Mouse (Mus musculus) liver, adult (tissue): ENCODE results near the gene Fli1.

Source experiments
- GATA4 ChIP-seq: IDR thresholded peaks from 2 replicates; pipeline ENCODE4 v1.6.1; 2014; ENCODE audit warnings: mild to moderate bottlenecking, low read length; ENCODE audit not compliant: insufficient replicate concordance

The Fli1 gene

DNA sequence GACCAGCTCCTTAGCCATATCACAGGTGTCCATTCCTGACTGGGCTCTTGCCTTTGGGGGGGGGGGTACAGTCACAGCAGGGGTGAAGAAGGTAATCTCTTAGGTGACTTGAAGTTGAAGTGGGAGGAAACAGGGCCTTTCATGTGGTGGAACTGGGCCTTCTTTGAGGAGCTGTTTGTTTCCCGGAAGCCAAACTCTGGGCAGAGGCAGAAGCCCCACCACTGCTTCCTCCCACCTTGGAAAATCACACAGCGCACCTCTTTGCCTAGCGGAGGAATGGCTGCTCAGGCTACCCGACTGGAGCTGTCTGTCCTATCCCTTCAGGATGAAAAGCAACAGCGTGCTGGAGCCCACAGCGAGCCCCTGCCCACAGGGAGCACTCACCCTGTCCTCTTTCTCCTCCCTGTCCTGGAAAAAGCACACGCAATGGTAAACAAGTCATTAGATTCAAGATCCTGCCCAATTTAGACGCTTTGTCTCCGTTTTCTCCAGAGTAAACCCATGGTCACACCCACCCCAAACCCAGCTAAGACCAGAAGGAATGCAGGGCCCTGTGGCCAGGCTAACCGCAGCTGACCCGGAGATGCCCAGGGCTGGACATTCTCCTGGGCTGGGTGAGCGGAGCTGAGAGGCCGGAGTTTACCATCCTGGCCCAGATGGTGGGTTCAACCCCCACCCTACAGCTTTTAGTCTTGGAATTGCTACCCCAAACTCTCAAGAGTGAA, 24.1 kb downstream of the Fli1 start:
- TF ChIP-seq GATA4, result no peak

DNA sequence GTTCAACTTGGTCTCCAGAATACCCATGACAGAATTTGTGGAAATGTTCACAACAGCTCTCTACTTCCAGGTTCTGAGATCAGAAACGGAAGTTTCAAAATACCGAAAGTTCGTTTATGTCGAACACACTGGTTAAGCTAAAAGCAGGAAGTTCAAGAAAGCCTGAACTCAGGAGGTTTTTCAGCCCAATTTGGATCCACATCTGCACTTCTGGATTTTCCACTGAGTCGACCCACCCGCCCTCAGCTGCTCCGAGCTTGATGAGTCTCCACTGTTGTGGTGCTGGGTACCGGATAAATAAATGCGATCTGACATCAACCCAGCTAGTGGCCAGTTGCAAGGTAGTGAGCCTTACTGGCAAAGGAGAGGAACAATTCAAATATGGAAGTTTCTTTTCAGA, 26.0 kb downstream of the Fli1 start:
- no peak for TF ChIP-seq GATA4

DNA sequence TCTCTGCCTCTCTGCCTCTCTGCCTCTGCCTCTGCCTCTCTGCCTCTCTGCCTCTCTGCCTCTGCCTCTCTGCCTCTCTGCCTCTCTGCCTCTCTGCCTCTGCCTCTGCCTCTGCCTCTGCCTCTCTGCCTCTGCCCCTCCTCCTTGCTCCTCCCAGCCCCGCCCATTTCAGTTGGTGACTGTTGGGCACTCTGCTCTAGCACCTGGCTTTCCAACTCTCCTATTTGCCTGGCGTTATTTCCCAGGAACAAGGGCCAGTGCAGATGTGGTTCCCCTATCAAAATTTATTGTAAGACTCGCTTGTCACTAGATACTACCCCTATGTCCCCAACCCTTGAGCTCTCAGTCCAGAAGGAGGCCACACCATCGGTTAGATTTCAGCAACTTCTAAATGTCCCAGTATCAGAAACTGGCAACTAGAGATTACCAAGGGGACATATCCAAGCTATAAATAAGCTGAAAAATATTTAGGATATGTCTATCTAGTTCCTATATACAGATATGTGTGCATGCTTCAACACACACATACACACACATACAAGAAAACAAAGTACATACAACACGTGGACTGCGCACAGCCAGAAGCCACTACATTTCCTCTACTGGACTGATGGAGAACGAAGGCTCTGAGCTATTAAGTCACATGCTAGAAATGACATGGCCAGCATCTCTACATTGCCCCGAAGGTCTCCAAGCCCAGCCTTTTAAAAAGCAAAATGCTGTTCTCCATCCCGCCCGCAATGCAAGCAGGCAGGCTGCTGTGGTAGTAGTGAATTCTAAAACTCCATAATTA, 26.6 kb downstream of the Fli1 start:
- TF ChIP-seq GATA4, result no peak

DNA sequence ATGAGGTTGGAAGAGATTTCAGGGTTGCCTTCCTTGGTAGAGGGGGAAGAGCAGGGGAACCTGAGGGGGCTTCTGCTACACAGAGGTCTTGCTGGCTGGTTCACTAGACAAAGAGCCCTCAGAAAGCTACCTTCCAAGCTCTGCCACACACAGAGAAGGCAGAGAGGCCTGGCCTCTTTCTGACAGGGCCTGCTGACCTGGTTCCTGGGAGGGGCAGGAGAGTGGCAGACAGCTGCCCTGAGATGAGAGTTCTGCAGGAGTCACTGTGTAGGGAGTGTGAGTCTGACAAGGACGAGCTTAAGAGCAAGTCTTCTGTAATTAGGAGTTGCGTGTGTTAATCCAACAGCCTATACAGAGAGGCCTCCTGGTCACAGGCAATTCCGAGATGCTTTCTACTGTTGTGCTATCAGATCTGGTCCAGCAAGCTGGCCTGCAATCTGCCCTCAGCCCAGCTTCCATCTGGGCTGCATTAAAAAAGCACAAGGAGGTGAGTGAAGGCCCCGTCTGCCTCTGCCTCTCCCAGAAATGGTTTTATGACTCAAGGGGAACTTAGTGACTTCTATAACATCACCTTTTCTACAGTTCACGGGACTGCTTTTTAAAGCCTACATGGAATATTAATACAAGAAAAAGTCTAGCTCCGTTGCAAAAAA, 28.1 kb downstream of the Fli1 start:
- no peak for TF ChIP-seq GATA4

DNA sequence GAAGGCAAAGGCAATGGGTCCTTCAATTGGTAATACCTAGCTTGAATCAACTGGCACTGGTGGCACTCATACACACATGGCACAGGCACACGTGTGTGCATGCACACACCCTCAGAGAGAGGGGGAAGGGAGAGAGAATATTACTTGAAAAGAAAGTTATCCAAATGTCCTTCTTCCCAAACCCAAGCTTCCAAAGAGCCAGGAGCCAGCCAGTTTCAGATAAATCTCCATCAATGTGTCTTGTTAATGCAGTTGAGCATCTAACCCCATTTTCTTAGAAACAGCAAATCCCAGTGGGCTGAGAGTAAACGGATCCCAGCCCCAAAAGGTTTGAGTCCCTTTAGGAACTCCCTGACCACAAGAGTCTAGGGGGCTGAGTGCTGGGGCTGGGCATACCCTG, 29.2 kb downstream of the Fli1 start:
- no peak for TF ChIP-seq GATA4

DNA sequence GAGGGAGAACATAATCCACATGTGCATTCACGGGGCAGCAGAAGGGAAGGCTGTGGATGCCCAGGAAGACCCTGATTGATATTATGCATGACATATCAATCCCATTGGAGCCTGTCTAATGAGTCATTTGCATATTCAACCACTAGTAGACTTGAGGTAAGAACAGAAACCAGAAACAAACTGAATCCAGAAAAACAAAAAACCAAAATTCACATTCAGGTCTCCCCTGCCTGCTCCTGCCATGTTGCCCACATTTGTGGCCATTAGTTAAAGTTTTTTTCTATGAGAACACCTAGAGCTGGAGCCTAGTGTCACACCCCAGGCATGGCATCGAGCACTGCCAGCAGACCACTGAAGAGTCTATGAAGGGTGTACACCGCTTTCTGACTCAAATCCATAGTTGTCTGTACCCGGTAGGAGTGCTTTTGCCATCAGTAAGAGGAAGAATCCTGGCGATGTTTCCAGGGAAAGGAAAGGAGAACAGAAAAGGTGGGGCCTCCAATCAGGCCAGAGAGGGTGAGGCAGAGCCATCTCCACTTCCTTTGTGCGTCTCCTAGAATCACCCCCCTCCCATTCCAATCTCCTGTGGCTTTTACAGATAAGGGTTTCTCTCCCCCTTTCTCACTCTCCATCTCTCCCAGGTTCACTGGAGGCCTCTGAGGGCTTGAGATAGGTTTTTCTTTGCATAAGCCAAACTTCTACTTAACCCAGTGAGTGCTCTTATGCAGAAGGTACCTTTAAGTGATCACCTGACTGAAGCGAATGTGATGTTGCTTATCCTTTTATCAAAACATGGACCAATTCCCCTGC, 32.0 kb downstream of the Fli1 start:
- no peak for TF ChIP-seq GATA4

DNA sequence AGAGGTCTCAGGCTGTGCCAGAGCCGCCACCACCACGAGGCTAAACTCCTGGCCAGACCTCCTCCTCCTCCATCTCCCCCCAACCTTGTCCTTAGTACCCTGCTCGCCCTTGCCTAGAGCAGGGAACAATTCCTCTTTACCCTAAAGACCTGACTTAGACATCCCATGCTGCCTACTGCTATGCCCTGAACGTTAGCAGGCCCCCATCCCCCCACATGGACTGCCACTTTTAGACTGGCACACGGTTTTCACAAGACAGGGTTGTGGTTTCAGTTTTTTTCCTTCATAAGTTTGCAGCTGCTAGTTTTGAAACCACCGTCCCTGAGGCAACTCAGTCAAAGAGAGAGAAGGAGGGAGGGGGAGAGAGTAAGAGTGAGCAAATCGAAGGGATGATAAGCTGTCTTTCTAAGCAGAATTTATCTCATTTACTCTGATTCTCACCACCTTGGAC, 32.9 kb downstream of the Fli1 start:
- no peak for TF ChIP-seq GATA4

DNA sequence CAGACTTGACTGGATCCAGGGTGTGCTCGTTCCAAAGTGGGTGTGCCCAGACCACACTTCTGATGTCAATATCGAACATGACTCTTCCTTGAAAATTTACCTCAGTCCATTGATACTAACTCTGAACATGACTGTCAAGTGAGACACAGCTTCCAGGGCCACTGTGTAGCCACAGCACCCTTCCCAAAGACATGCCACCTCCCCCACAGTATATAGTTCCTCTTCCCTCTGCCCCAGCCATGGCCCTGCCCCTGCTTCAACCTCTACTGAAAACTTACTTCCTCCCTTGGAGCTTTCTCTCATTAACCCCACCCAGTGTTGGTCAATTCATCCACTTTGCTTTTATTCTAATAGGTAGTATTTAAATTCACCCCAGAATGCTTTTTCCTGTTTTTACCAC, 34.0 kb downstream of the Fli1 start:
- no peak for TF ChIP-seq GATA4

DNA sequence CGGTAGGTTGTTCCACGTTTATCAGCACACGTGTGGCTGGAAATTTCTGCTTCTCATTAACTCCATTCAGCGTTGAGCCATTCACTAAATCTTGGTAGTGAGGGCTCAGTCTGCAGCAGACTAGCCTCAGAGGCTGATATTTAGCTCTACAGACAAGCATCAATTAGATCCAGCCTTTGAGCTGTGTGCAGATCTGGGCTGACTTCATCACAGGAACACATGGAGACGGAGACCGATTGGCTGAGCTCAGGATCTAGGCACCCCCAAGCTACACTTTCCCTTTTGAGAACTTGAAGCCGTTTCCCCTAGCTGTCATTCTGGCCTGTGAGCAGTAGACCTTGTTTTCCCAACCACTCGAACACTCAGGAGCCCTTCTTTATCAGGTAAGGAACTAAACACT, 34.5 kb downstream of the Fli1 start:
- TF ChIP-seq GATA4, result no peak

DNA sequence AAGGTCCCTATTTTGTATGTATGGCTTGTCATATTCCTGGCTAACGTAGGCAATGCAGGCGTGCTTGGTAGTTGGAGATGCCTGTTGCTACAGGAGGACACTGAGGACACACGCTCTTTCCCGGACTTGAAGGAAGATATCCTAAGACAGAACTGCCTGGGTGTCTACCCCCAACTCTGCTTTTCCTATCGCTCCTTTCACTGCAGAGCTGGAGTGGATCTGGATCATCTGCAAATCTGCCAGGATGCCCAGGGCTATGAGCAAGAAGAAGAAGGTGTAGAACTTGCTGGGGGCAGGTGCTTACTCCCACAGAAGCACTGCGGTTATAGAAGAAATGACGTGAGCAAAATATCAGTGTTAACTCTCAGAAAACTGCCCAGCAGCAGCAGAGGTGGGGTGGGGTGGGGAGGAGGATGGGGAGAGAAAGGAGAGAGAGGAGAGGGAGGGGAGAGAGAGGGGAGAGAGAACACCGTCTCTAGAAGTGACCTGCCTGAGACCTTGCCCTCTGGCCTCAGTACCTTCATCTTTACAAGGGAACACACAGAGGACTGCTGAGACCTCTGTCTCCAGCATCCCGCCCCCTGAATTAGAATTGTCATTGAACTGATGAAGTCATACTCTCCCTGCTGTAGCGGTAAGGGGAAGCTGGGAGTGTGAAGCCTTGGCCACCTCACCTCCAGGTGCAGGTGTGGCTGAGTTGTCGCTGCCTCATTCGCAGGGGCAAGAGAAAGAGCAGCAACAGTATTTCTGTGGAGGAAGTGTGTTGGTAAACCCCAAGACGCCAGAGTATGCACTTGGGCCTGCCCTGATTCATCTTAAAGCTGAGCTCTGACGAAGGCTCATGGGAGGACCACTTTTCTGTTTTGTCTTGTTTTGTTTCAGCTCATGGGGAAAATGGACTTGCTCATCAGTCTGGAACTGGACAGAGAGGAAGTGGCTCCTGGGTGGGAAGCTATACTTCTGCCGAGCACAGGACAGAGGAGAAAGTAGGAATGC, 35.5 kb downstream of the Fli1 start:
- no peak for TF ChIP-seq GATA4

DNA sequence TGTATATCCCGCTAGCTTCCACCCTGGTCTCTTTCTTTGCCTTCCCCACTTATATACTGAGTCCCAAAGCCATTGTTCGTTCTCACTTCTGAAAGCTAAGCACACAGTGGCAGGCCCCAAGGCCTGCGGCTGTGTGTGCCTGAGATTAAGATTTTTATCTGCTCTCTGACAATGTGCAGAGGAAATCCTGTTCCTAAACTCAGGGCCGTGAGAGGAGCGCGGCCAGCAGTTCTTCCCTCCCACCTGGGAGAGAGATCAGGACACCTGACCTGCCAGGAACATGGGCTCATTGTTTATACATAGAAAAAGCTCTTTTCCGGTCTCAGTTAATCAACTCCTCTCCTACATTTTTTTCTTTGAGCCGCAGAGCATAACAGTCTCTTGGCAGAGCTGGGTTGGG, 36.5 kb downstream of the Fli1 start:
- TF ChIP-seq GATA4, result peak; percentile 81; the same call in 1 of the 2 replicates

DNA sequence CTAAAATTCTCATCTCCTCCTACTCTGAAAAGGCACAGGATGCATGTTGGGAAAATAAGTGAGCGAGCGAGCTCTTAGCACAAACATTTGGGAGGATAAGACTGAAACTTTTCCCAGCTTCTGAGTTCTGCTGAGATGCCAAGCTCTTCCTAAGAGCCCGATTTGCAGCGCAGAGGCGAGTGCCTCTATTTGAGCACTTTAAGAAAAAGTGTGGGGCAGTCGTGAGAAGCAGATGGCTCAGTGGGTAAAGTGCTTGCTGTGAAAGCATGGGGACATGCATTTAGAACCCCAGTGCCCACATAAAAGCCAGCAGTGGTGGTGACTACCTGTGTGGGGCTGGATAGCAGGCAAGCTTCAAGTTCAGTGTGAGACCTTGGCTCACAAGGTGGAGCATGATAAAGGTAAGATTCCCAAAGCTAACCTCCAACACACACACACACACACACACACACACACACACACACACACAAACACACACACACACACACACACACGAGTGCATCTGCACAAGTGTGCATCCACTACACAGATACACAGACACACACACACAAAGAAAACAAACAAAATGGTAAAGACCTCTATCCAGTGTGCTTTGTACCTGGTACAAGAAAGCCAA, 37.1 kb downstream of the Fli1 start:
- TF ChIP-seq GATA4, result no peak

DNA sequence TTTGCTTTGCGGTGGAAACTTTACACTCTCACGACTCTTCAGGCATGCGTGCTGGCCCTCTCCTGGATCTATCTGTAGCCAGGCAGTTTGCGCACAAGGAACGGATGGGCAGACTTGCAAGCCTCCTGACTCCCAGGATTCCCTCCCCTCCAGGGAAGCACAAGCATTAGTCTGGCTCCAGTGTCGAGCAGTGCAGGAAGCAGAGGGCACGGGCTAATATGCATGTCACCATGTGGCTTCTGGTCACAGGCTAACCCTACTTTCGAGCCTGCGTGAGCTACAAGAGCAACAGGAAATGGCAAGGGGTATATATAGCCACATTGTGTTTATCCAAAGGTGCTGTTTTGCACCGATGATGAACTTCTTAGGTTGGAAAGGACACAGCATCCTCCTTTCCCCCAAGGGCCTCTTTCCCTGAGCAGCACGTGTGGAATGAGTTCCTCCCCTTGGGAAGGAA, 38.6 kb downstream of the Fli1 start:
- TF ChIP-seq GATA4, result no peak; the same call in 1 of the 2 replicates

DNA sequence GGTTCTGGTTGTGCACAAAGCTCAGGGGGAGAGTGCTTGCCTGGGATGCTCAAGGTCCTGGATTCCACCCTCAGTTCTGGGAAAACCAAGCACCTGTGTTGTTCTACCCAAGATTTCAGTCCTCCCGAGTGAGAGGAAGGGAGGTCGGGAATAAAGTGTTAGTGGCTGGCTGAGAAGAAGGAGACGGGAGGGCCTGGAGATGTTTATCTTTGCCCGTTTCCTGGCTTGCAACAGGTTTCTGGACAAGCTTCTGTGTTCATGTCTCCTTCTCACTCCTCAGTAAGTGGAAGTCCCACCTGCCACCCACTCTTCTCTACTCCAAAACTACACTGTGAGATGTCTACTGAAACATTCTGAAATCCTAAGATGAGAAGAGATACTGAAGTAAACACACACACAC, 39.2 kb downstream of the Fli1 start:
- no peak for TF ChIP-seq GATA4
